Mouse (Mus musculus) G1E-ER4 (cell line): Measurements from ENCODE around the gene Mtap. TPM values are rescaled to one million over a fixed set of nuclear protein-coding genes. Genes with fewer than 3 reads are reported as not detected.

ENCODE experiments used
- GATA1 ChIP-seq: IDR thresholded peaks from one replicate; pipeline ENCODE4 v1.8.0; 2012; ENCODE audit warnings: low read length, inconsistent platforms
- polyA plus RNA-seq: library from polyadenylated mRNA; stranded (reverse); fragments of >175 nt; gene quantifications from 2 replicates; pipeline ENCODE4 v1.2.3, GENCODE M21; 2012

Gene Mtap
- polyA plus RNA-seq = not detected in 2 replicates

DNA sequence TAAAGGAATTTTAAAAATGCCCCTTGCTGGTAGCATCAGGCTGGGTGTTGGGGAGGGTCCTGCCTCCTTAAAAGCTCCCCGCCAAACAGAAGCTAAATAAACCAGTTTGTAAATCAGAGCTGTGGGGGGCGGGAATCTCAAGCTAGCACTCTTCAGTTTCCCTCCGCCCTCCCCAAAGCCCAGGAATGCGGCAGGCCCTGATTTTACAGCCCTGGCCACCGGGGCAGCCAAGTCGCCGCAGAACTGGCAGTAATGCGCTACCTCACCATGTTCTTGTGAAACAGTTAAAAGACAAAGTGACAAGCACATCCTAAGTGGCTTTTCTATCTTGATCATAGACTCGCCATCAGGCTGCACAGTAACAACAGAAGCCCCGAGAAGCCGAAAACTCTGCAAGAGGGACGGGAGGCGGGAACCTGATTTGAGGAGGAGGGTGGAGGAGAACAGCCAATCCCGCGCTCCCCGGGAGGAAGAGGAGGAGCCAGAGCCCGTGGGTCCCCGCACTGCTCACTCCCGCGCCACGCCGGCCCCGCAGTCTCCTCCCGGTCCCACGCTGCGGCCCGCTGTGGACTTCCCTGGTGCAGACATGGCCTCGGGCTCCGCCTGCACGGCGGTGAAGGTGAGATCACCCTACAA lies at the start of gene Mtap:
TSS of gene Mtap (plus strand) at position 217 of the 636 bp plus-strand sequence.
- no peak for TF ChIP-seq GATA1

DNA sequence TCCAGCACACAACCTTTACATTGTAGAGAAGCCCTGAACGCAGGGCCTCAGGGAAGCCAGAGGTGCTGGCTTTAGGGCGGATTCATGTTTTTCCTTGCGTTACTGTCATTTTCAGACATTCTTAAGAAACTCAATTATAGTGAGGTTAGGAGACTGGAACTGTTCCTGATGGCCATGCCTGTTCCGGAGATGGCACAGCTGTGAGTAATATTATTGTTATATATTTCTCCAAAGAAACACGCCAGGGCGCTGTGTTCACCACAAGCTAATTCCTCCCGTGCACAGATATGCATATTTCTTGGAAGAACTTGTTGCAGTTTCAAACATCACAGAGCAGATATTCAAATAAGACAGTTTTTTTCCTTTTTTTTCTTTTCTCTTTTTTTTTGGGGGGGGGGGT lies 47.8 kb upstream of the Mtap start:
- TF ChIP-seq GATA1 = no peak

DNA sequence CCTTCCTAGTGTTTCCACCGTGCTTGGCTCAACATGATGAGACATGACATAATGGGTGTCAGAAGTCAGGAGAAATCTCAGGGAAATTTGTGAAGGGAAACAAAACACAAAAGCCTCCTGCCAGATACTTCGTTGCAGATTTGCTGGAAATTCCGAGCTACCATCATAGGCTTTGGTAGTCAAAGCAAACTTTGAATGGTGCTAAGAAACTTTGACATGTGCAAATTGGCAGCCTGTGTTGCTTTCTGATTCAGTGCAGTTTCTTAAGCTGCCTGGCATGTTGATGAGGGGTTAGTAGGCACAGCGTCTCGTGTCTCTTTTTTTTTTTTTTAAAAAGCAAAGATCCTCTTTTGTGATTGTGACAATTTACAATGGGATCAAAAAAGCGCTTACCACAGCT lies 46.7 kb upstream of the Mtap start:
- TF ChIP-seq GATA1 = no peak

DNA sequence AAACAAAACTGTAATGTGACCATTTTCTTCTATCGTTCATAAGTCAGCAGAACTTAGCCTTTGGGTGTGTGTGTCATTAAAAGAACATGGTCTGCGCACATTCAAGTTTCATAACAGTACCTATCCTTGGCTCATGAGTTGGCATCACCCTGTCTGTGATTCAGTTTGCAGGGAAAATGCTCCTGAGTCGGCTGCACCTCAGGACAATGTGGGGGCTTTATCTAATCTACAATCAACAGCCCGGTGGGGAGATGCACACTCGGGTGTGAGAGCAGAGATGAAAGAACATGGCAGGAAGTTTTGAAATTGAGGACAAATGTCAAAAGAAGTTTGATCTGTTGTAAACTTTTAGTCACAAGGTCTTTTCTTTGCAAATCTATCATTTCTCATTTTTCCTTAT lies 44.8 kb upstream of the Mtap start:
- no peak for TF ChIP-seq GATA1

DNA sequence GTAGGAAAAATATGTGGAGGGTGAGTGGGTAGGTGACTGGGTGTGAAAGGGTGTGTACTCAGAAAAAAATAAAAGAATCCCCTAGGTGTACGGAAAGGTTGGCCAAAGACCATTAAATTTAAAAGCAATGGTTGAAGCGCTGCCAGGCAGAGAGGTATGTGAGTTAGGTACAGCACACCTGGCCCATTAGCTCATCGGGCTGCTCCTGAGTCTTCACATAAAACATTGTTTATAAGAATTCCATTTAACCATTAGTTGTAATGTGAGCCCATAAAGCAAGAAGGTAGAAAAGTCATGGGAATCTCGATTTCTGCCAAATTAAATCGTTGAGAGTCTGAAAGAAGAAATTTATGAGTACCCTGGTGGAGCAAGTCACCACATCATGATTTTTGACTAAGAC lies 42.1 kb upstream of the Mtap start:
- TF ChIP-seq GATA1 = no peak

DNA sequence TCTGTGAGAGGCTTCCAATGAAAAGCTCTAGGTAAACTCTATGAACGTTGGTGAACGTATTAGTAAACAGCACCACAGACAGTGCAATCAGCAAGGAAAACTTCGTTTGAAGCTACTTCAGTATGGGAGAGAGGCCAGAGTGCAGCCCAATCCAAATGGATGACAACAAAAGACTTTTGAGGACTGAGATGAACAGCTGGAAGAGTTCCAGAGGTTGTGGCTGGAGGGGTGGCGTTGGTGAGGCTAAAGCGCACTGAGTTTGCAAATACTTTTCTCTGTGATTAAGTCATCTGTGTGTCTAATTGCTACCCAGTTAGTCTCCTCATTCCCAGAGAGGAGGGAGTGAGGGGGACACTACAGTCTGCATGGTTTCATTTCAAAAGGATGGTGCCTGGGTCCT lies 38.7 kb upstream of the Mtap start:
- no peak for TF ChIP-seq GATA1

DNA sequence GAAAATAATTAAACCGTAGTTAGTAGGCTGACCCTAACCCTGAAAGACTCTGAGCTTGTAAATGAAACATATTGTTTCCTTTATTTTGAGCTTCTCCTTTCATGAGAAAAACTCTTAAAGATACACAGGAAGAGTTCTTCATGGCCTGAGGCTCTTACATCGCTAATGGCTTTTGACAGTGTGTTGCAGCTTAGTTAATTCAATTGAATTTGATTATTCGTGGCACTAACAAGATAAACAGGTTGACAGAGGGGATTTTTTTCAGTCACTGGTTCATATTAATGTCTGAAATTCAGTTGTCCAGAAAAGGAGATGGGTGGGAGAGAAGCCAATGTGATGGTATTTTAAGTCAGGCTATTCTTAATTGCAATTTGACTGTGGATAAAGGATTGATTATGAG lies 35.6 kb upstream of the Mtap start:
- TF ChIP-seq GATA1 = no peak

DNA sequence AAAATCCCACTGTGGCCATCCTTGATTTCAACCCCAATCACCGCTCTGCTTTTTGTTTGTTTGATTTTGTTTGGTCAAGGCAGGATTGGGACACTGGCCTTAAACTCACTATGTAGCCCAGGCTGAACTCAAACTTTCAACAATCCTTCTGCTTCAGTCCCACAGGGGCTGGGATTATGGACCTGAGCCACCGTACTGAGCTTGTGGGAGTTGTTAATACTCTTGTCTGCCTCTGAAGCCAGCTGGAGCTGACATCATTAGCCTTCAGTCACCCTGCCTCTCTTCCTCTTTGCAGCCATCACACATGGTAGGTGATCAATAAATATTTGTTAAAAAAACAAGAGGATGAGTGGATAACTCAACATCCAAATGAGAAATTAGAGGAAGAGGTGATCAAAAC lies 34.6 kb upstream of the Mtap start:
- TF ChIP-seq GATA1 = no peak

DNA sequence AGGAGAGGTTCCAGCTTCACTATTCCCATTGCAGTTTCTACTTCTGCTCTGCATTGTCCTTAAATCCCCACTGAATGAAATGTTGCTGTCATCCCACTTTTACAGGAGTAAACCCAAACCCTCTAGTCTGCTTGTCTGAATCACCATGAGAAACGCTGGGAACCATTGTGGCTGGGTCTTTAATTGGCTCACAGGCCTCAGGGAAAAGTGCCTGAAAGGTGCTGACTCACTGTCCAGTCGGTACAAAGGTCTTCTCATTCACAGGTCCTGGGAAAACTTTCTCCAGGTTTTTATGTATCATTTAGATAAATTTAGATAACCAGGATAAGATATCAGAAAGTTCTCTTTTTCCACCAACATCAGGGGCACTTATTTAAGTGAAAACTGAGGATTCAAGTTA lies 31.4 kb upstream of the Mtap start:
- no peak for TF ChIP-seq GATA1

DNA sequence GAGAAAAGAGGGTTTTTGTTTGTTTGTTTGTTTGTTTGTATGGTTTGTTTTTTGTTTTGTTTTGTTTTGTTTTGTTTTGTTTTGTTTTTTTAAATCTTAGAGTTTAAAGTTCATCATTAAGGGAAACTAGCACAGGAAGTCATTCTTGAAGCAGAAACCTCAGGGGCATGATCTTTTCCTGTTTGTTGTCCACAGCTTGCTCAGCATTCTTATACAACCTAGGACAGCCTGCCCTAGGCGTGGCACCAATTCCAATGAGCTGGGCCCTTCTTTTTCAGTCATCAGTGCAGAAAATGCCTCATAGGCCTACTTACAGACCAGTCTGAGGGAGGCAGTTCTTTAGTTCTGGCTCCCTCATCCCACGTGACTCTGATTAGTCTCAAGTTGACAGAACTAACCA lies 30.4 kb upstream of the Mtap start:
- TF ChIP-seq GATA1 = no peak

DNA sequence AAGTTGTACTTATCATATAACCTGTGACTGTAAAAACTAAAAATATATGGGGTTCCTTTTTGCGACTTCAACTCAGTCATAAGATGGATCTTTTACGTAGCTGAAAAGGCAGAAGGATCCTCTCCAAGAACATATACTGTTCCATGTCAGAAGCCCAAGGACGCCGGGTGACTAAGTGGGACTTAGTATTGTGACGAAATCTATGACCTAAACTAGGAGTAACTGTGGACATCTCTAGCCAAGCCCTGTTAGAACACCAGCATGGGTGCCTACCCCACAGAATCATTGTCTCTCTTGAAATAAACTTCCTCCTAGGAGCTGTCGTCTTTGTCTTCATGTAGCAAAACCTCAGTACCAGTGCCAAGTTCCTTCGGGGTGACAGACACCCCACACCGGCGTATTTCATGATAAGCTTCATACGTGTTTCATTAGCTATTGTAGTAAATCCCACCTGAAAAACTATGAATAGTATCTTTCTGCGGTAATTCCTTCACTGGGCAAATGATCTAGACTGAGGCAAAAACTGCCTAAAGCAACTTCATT lies 24.7 kb upstream of the Mtap start:
- no peak for TF ChIP-seq GATA1

DNA sequence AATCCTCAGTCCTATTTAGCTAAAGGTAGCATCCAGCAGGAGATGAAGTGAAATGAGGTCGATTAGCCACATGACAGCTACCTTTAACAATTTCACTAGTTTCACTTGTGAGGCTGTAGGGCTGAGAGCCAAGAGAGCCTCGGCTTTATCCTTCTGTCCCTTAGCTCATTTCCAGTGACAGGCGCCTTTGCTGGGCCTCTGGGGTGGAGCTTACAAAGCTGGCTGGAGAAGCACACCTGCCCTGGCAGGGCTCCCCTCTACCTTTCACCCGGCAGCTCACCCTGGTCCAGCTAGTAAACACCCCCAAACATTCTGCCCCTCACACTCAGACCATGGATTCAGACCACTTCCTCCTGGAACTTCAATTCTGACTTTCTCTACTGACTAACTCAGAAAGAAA lies 24.1 kb upstream of the Mtap start:
- TF ChIP-seq GATA1 = no peak

DNA sequence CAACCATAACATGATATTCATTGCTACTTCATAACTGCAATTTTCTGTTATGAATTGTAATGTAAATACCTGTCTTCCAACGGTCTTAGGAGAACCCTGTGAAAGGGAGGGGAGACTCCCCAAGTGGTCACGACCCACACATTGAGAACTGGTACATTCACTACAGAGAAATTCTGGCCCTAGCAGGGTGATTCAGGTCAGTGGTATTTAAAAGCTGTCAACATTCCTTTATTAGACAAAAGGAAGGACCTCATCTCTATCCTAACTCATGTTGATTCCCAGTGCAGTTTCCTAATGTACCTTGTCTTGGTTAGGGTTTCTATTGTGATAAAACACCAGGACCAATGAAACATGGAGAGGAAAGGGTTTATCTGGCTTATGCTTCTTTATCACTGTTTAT lies 20.9 kb upstream of the Mtap start:
- no peak for TF ChIP-seq GATA1

DNA sequence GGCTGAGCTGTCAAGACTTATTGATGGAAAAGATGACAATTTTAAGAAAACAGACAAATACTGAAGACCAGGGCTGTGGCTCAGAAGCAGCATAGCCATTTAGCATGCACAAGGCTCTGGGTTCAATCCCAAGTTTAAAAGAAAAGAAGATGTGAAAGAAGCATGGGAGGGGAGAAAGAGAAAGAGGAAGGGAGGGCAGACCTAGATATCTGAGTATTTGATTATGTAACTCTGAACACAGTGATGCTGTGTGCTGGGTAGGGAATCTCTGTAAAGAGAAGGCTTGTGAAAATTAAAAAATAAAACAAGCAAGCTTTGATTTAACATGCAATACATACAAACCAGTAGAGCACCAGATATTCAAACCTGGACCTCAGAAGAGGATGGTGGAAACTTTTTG lies 17.0 kb upstream of the Mtap start:
- TF ChIP-seq GATA1 = no peak

DNA sequence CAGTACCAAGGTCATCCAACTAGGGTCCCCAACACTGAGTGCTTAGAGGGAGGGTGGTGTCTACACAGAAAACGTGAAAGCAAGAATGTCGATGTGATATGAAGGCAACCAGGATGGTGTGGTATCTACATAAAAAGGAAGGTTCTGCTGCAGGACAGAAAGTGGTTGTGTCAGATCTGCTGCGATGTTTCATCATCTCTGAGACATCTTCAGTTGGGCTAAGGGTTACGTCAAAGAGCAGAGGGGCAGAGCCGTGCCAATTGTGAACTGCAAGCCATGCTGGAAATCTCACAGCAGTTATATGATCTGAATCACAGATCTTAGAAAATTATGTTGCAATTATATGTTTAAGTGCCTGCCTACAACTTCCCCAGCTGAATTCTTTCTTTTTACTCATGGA lies 16.6 kb upstream of the Mtap start:
- TF ChIP-seq GATA1 = no peak

DNA sequence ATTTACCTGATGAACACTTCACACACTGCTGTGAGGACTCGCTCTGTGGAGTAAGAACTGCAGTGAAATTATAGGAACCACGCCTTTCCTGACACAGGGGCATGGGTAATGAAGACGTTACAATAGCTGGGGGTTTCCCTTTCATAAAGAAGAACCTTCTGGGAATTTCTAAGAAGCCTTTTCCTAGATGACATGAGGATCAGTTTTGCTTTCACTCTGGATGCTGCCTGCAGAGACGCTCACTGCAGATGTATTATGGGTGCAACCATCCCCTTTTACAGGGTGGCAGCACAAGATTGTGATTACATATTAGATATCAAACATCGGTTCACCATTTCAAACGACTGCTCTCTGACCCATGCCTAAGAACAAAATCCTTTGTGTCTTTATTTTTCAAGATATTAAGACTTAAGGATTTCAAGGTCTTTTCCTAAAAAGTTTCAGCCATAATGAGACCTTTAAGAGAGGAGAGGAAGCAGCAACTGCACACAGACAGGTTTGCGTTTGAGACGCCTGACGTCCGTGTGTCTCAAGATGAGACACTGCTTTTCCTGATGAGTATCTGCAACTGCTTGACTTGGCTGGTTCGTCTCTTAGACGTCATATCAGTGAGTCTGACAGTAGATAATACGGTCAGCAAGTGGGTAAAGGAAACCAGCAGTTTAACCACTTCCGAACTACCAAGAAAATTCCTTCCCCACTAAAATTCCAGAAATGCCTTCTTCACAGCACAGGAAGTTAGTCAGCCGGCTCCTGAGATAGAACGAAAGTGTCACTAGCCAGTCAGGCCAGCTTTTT lies 13.3 kb upstream of the Mtap start:
- peak; percentile 10 for TF ChIP-seq GATA1

DNA sequence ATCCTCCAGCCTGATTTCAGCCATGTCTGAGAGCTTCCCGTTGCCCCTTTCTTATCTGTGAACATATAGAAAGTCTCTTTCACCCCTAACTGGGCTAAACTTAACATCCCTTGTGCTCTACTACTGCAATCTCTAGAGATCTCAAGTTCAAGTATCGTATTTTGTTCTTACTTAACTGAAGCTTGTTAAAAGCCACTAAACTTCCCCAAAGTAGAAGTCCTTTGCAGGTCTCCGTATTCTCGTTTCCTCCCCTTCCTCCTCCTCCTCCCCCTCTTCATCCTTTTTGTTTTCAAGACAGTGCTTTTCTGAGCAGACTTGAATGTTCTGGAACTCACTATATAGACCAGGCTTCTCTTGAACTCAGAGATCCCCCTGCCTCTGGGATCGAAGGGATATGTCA lies 9.2 kb upstream of the Mtap start:
- TF ChIP-seq GATA1 = no peak
